Mouse (Mus musculus) limb, embryonic 15.5 days (tissue): ENCODE results near the gene Nodal. TPM values are rescaled to one million over a fixed set of nuclear protein-coding genes. Genes with fewer than 3 reads are reported as not detected.

Experiments used
- ATAC-seq: fragments of 200-750 bp; cut with Nextera tagmentation; 2 replicates; pipeline ENCODE4 v1.8.0; 2017; ENCODE audit warnings: low read depth, moderate TSS enrichment; ENCODE audit not compliant: insufficient number of reproducible peaks, low FRiP score, low TSS enrichment
- H3K27ac ChIP-seq: fragments of 300-500 bp; sonication (generic); 2 replicates; pipeline ENCODE4 v1.5.1; 2015; ENCODE audit warnings: moderate library complexity, mild to moderate bottlenecking, inconsistent platforms
- H3K27me3 ChIP-seq: fragments of 300-500 bp; sonication (generic); 2 replicates; pipeline ENCODE4 v1.6.1; 2015; ENCODE audit warnings: inconsistent platforms
- H3K36me3 ChIP-seq: fragments of 300-500 bp; sonication (generic); 2 replicates; pipeline ENCODE4 v1.6.1; 2015; ENCODE audit warnings: inconsistent platforms
- H3K4me1 ChIP-seq: fragments of 300-500 bp; sonication (generic); 2 replicates; pipeline ENCODE4 v1.6.1; 2015; ENCODE audit warnings: inconsistent platforms
- H3K4me2 ChIP-seq: fragments of 300-500 bp; sonication (generic); 2 replicates; pipeline ENCODE4 v1.6.1; 2015; ENCODE audit warnings: mild to moderate bottlenecking, inconsistent platforms
- H3K4me3 ChIP-seq: fragments of 300-500 bp; sonication (generic); 2 replicates; pipeline ENCODE4 v1.5.1; 2015; ENCODE audit warnings: mild to moderate bottlenecking, inconsistent platforms
- H3K9ac ChIP-seq: fragments of 300-500 bp; sonication (generic); 2 replicates; pipeline ENCODE4 v1.6.1; 2015; ENCODE audit warnings: inconsistent platforms
- H3K9me3 ChIP-seq: fragments of 300-500 bp; sonication (generic); 2 replicates; pipeline ENCODE4 v1.6.1; 2016; ENCODE audit warnings: inconsistent platforms
- WGBS: fragments of 180-500 bp; shearing (Covaris S2); methylation state at CpG from one replicate; pipeline ENCODE4 v1.1.7; 2015; 5-methylcytosine and 5-hydroxymethylcytosine counted together
- polyA plus RNA-seq: library from polyadenylated mRNA; unstranded; fragments of >200 nt; fragmentation: Nextera tagmentation; extraction: Ambion mirVana; gene quantifications from 2 replicates; pipeline ENCODE4 v1.2.1, GENCODE M21; 2015

Nodal gene
- polyA plus RNA-seq, 1 experiment from 2014 or later: 0.13 TPM

DNA sequence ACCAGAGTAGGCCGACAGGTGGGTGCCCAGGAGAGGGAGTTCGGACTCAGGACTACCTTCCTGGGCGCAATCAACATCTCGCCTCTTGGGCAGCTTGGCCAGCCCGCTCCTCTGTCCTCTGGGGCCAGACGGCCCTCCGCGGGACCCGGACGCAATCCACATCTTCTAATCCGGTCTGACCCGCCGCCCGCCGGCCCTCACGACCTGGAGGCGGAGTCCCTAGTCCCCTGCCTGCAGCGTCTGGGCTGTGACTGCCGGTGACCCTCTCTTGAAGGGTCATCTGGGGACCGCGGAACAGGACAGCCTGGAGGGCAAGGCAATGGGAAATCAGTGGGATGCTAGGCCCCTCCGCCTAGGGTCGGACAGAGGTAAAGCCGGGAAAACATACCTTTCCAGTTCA is 1.4 kb downstream of the Nodal start:
- Histone ChIP-seq H3K36me3 (no peaks in the 10 kb centered on the region), H3K27ac (no peak overlapping the region), H3K27me3 (peaks cover 51% of the 10 kb centered on the region), H3K4me2 (no peak overlapping the region), H3K4me1 (peaks cover 22% of the 10 kb centered on the region), H3K4me3 (no peak overlapping the region), H3K9ac (no peak overlapping the region), H3K9me3 (no peaks in the 10 kb centered on the region)
- no peak for ATAC-seq
- WGBS: 8% methylated on average over 22 of the region's 24 CpGs

DNA sequence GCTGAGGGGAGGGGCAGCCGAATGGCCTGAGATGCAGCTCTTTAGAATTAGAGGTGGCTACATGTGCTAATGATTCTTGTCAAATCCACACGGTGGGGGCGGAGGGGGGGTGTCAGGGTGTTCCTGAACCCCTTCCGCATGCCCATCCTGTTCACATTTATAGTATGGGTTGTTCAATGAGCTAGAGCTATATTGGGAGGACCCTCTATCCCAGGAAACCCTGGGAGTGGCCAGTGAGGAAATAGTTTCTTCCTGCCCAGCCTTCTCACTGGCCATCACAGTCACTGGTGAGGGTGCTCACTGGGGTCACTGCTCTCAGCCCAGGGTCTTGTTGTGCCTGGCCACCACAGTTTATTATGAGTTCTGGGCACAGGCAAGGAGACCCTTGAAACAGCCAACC is 2.2 kb downstream of the Nodal start:
- Histone ChIP-seq H3K9me3 (no peaks in the 10 kb centered on the region), H3K4me2 (no peak overlapping the region), H3K27ac (no peak overlapping the region), H3K4me3 (no peak overlapping the region), H3K27me3 (peaks cover 51% of the 10 kb centered on the region), H3K36me3 (no peaks in the 10 kb centered on the region), H3K9ac (no peak overlapping the region), H3K4me1 (peaks cover 28% of the 10 kb centered on the region)
- 71% methylated on average over 4 of the region's 4 CpGs for WGBS
- no peak for ATAC-seq

GRCm38 (mm10) chr10:61422861-61423260 is 5.1 kb downstream of the Nodal start:
- ATAC-seq: no peak
- 73% methylated on average over 12 of the region's 12 CpGs for whole genome bisulfite sequencing
- Histone ChIP-seq H3K9ac (no peak overlapping the region), H3K4me3 (no peak overlapping the region), H3K9me3 (no peaks in the 10 kb centered on the region), H3K27me3 (peaks cover 28% of the 10 kb centered on the region), H3K36me3 (no peaks in the 10 kb centered on the region), H3K27ac (no peak overlapping the region), H3K4me2 (no peak overlapping the region), H3K4me1 (peaks cover 26% of the 10 kb centered on the region)

GRCm38 (mm10) chr10:61423289-61423688 is 5.5 kb downstream of the Nodal start:
- WGBS: 57% methylated on average over 10 of the region's 10 CpGs
- Histone ChIP-seq H3K9me3 (no peaks in the 10 kb centered on the region), H3K4me1 (peaks cover 21% of the 10 kb centered on the region), H3K9ac (no peak overlapping the region), H3K4me3 (no peak overlapping the region), H3K4me2 (no peak overlapping the region), H3K27me3 (peaks cover 24% of the 10 kb centered on the region), H3K27ac (no peak overlapping the region), H3K36me3 (peaks cover under 1% of the 10 kb centered on the region; the same call in 1 of the 2 replicates)
- ATAC-seq: no peak

DNA sequence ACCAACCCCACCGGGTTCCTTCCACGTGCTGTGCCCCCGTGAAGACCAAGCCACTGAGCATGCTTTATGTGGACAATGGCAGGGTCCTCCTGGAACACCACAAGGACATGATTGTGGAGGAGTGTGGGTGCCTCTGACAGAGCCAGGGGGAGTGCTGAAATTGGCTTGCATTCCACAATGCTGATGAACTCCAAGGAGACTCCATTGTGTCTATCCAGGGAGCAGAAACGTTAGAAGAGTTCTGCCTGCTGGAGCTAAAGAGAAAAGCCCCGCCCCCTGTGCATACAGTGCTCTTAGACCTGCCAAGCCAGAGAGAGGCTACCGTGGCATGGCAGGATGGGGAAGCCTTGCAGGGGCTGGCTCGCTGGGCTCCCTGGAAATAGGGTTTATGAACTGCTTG is 6.7 kb downstream of the Nodal start:
- Histone ChIP-seq H3K4me3 (no peak overlapping the region), H3K4me1 (peaks cover 12% of the 10 kb centered on the region; the same call in 1 of the 2 replicates), H3K9me3 (no peaks in the 10 kb centered on the region), H3K36me3 (peaks cover 11% of the 10 kb centered on the region; the same call in 1 of the 2 replicates), H3K4me2 (no peak overlapping the region), H3K9ac (no peak overlapping the region), H3K27ac (no peak overlapping the region), H3K27me3 (peaks cover 12% of the 10 kb centered on the region)
- ATAC-seq: no peak
- 30% methylated on average over 7 of the region's 7 CpGs for WGBS

DNA sequence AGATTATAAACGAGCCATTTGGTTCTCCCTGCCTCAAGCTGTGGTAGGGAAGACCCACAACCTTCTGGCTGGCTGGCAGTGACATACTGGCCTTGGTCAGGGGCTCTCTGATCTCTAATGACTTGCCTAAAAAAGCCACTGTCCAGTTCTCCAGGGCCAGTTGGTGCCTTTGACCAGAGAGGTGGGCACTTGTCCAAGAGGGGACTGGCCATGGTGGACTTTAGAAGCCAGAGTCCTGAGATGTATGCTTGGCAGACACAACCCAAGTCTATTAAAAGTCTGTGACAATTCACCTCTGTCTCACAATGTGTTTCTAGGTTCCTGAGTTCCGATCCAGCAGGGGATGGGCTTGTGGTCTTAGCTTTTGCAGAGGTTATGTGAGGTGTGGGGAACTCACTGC is 7.3 kb downstream of the Nodal start:
- 65% methylated on average over 2 of the region's 2 CpGs for WGBS
- Histone ChIP-seq H3K27ac (no peak overlapping the region), H3K9ac (no peak overlapping the region), H3K27me3 (peaks cover 7% of the 10 kb centered on the region), H3K4me2 (no peak overlapping the region), H3K36me3 (peaks cover 16% of the 10 kb centered on the region), H3K9me3 (no peaks in the 10 kb centered on the region), H3K4me3 (no peak overlapping the region), H3K4me1 (peaks cover 12% of the 10 kb centered on the region; the same call in 1 of the 2 replicates)
- no peak for ATAC-seq

GRCm38 (mm10) chr10:61426251-61426757 is 8.5 kb downstream of the Nodal start:
- no peak overlapping the region for H3K4me3 ChIP-seq
- no peak overlapping the region; the same call in 1 of the 2 replicates for H3K27ac ChIP-seq
- no peaks in the 10 kb centered on the region for H3K27me3 ChIP-seq
- H3K36me3 ChIP-seq: peaks cover 28% of the 10 kb centered on the region
- no peaks in the 10 kb centered on the region for H3K9me3 ChIP-seq
- peaks cover 12% of the 10 kb centered on the region; the same call in 1 of the 2 replicates for H3K4me1 ChIP-seq
- no peak overlapping the region for H3K9ac ChIP-seq
- WGBS: 61% methylated on average over 2 of the region's 2 CpGs
- H3K4me2 ChIP-seq: no peak overlapping the region
- ATAC-seq: no peak

- Histone ChIP-seq H3K9me3 (no peaks in the 10 kb centered on the region), H3K4me2 (no peak overlapping the region), H3K36me3 (peaks cover 37% of the 10 kb centered on the region), H3K27me3 (no peaks in the 10 kb centered on the region), H3K4me3 (no peak overlapping the region), H3K9ac (no peak overlapping the region), H3K4me1 (peaks cover 12% of the 10 kb centered on the region; the same call in 1 of the 2 replicates), H3K27ac (no peak overlapping the region)
- no peak for ATAC-seq
- 80% methylated on average over 6 of the region's 6 CpGs for WGBS
These were observed 10.2 kb downstream of the Nodal start for GRCm38 (mm10) chr10:61427951-61428350.

DNA sequence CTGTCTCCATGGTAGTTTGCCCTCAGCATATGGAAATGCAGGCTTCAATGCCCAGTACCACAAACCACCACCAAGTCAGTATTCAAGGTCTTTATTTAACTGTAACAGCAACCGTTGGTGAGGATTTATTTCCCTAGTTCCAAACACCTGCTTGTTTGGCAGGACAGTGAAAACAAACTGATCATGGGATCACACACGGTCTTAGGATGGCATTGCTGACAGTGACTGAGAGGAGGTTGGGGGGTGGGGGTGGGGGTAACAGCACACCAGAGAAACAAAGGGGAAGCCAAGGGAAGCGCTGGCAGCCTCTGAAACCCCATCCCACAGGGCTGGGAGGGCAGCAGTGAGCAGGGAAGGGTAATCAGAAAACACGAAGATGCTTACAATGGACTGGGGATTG is 10.6 kb downstream of the Nodal start:
- ATAC-seq: no peak
- Histone ChIP-seq H3K9me3 (no peaks in the 10 kb centered on the region), H3K9ac (no peak overlapping the region), H3K36me3 (peaks cover 42% of the 10 kb centered on the region), H3K4me2 (no peak overlapping the region), H3K4me3 (no peak overlapping the region), H3K4me1 (peaks cover 12% of the 10 kb centered on the region; the same call in 1 of the 2 replicates), H3K27ac (no peak overlapping the region), H3K27me3 (no peaks in the 10 kb centered on the region)
- 66% methylated on average over 4 of the region's 4 CpGs for WGBS

GRCm38 (mm10) chr10:61429043-61429442 is 11.3 kb downstream of the Nodal start:
- Histone ChIP-seq H3K9ac (no peak overlapping the region), H3K36me3 (peaks cover 48% of the 10 kb centered on the region), H3K4me2 (no peak overlapping the region), H3K4me3 (no peak overlapping the region), H3K27ac (no peak overlapping the region), H3K4me1 (peaks cover 10% of the 10 kb centered on the region; the same call in 1 of the 2 replicates), H3K9me3 (no peaks in the 10 kb centered on the region), H3K27me3 (no peaks in the 10 kb centered on the region)
- WGBS: 84% methylated on average over 5 of the region's 5 CpGs
- no peak for ATAC-seq

DNA sequence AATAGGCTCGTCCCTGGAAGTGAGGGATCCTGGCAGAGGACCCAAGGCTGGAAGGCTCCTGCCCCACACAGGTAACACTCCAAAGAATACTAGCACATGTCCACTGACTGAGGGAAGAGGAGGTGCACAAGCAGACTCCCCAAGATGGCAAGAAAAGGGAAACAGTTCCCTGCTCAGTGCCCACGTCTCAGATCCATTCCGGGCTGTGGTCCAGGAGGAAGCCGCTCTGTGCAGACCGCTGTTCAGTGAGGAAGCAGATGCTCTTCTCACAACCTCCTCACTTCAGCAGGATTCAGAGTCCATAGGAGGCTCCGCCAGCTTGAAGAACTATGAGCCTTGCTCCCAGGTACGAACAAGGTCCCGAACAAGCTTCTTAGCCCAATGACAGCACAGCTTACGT is 13.6 kb downstream of the Nodal start:
- Histone ChIP-seq H3K4me3 (no peak overlapping the region), H3K4me1 (no peaks in the 10 kb centered on the region)
- WGBS: 86% methylated on average over 9 of the region's 9 CpGs

GRCm38 (mm10) chr10:61440202-61440800 is 22.5 kb downstream of the Nodal start:
- no peak overlapping the region for H3K9ac ChIP-seq
- ATAC-seq: no peak
- H3K27ac ChIP-seq: no peak overlapping the region
- H3K9me3 ChIP-seq: no peaks in the 10 kb centered on the region
- H3K4me1 ChIP-seq: peaks cover 32% of the 10 kb centered on the region
- H3K4me2 ChIP-seq: no peak overlapping the region
- 76% methylated on average over 7 of the region's 7 CpGs for WGBS
- H3K36me3 ChIP-seq: peaks cover 12% of the 10 kb centered on the region; the same call in 1 of the 2 replicates
- H3K4me3 ChIP-seq: no peak overlapping the region
- H3K27me3 ChIP-seq: no peaks in the 10 kb centered on the region

More for the DNA sequence above, 13.6 kb downstream of the Nodal start:
- no peak overlapping the region for H3K27ac ChIP-seq
- no peaks in the 10 kb centered on the region for H3K27me3 ChIP-seq
- peaks cover 64% of the 10 kb centered on the region for H3K36me3 ChIP-seq
- no peak overlapping the region for H3K9ac ChIP-seq
- ATAC-seq: no peak
- H3K9me3 ChIP-seq: no peaks in the 10 kb centered on the region
- no peak overlapping the region for H3K4me2 ChIP-seq
